Mouse (Mus musculus): ENCODE results near the gene Mrpl23. TPM values are rescaled to one million over a fixed set of nuclear protein-coding genes. Genes with fewer than 3 reads are reported as not detected.
A peak's percentile ranks its signal among the peaks of the same experiment; 100 is the strongest.

Gene Mrpl23
- polyA plus RNA-seq, 1 experiment, result 73.3 TPM

DNA sequence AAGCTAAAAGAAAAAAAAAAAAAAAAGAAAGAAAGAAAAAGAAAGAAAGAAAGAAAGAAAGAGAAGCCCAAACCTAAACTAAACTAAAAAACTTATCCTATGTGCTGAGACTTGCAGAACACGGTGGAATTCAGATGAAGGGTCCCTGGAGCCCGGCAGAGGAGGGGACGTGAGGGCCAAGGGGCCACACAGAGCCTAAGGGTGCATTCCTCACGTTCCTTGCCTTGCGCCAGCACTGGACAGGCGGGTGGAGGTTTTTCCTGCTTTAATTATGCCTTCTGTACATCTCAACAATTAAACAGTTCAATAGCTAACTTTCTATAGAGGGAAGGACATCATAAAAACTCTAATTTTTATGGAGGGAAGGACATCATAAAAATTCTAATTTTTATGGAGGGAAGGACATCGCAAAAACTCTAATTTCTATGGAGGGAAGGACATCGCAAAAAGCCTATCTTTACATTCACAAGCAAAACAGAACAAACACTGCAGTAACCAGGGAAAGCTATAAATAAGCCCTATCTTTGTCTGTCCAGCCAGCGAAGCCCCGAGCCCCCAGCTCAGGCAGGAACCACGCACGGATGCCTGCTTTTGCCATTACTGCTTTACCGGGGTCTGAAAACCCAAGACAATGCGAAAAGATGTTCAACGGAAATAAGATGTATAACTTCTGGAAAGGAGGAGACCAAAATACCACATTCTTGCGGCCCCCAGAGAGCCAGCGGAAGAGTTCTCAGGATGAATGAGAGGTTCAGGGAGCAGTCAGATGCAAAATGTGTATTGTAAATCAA is 9.1 kb upstream of the Mrpl23 start:
- no peaks in the 10 kb centered on the region for H3K79me2 ChIP-seq (ENCODE audit: control insufficient read depth, insufficient read depth)
- H3K27me3 ChIP-seq (ENCODE audit: control insufficient read depth, insufficient read depth, insufficient read length), result peaks cover 6% of the 10 kb centered on the region
- no peak overlapping the region for H3K4me3 ChIP-seq
- no peak overlapping the region for H3ac ChIP-seq (ENCODE audit: control insufficient read depth, insufficient read length)
- TF ChIP-seq MYOG (IDR thresholded peaks at IDR 0.05; ENCODE audit: control insufficient read depth in 1 of 3, insufficient read depth in 1 of 3, insufficient read length in 2 of 3, low read depth in 2 of 3) (no peak), POLR2A (IDR thresholded peaks at IDR 0.05; ENCODE audit: insufficient read length, low read depth) (no peak), USF1 (IDR thresholded peaks at IDR 0.05; ENCODE audit: low read depth) (no peak), SRF (IDR thresholded peaks at IDR 0.05; ENCODE audit: control insufficient read depth, insufficient read length, low read depth) (no peak), POLR2AphosphoS2 (IDR thresholded peaks at IDR 0.05; ENCODE audit: insufficient read length, low read depth) (no peak)
- no peaks in the 10 kb centered on the region for H3K36me3 ChIP-seq (ENCODE audit: control insufficient read depth, insufficient read depth)
- no peak overlapping the region for H3K4me2 ChIP-seq (ENCODE audit: low read depth)

DNA sequence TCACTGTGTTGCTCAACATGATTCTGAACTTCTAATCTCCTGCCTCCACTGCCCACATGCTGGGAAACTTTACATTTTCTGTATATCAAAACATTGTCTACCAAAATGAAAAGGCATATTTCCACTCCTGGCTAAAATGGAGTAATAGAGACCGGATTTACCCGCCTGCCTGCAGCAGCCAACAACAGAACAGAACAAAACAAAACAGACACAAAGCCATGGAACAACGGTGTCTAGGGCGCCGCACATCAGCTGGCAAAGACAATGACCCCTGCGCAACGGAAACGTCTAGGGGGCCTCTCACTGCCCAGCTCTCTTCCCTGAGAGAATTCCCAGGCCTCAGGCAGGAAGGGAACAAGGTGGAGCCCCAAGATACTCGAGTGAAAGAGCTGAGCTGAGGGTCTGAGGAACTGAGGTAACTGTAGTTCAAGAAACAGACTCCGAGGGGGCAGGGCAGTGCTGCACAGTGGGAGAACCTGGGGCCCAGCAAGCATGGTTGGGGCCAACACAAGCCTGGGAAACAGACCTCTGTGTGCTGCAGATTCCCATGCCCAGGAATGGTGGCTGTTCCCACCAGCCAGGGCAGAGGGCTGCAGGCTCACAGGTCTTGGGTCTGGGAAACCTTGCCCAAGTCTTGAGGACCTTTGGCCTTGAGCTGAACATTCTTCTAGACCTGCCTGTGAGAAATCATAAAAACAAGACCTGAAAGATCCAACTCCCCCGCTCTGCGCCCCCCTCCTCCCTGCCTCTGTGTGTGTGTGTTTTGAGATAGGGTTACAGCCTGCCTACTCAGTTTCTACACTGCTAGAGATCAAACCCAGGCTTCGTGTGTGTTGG is 6.9 kb upstream of the Mrpl23 start:
- H3ac ChIP-seq (ENCODE audit: control insufficient read depth, insufficient read length), result no peak overlapping the region

DNA sequence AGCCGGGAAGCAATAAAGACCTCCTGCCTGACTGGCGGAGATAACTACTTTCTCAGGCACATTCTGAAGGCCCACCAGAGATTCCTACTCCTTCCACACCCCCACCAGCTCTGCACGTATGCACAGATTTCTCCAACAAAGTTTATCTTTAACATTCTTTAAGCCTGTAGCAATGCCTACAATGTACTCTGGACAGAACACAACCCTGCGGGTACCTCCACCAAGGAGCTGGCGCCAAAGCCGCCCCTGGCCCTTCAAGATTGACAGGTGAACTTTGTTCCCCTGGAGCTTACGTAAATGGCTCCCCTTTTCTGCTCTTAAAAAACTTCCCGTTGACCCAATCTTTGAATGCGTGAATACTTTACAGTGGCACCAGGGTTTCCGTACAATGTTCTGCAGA is 3.1 kb upstream of the Mrpl23 start:
- Histone ChIP-seq H3K27me3 (ENCODE audit: control insufficient read depth, insufficient read depth, insufficient read length) (peaks cover 10% of the 10 kb centered on the region), H3K4me2 (ENCODE audit: low read depth) (no peak overlapping the region), H3K36me3 (ENCODE audit: control insufficient read depth, insufficient read depth) (no peaks in the 10 kb centered on the region), H3K4me3 (no peak overlapping the region), H3K79me2 (ENCODE audit: control insufficient read depth, insufficient read depth) (peaks cover 3% of the 10 kb centered on the region), H3ac (ENCODE audit: control insufficient read depth, insufficient read length) (no peak overlapping the region)
- TF ChIP-seq MYOD1 (IDR thresholded peaks at IDR 0.05; ENCODE audit: control insufficient read depth in 1 of 3, insufficient read length in 2 of 3, low read depth in 2 of 3) (no peak), MYOG (IDR thresholded peaks at IDR 0.05; ENCODE audit: control insufficient read depth in 1 of 3, insufficient read depth in 1 of 3, insufficient read length in 2 of 3, low read depth in 2 of 3) (no peak), POLR2AphosphoS2 (IDR thresholded peaks at IDR 0.05; ENCODE audit: insufficient read length, low read depth) (no peak), E2F4 (IDR thresholded peaks at IDR 0.05; ENCODE audit: insufficient read depth) (no peak), USF1 (IDR thresholded peaks at IDR 0.05; ENCODE audit: low read depth) (no peak), TCF12 (IDR thresholded peaks at IDR 0.05; ENCODE audit: insufficient read depth, poor library complexity, severe bottlenecking) (no peak), SRF (IDR thresholded peaks at IDR 0.05; ENCODE audit: control insufficient read depth, insufficient read length, low read depth) (no peak), CEBPB (IDR thresholded peaks at IDR 0.05; ENCODE audit: insufficient read depth, poor library complexity, severe bottlenecking) (no peak), POLR2A (IDR thresholded peaks at IDR 0.05; ENCODE audit: insufficient read length, low read depth) (no peak), REST (IDR thresholded peaks at IDR 0.05; ENCODE audit: insufficient read depth, insufficient read length) (no peak), TCF3 (IDR thresholded peaks at IDR 0.05; ENCODE audit: insufficient read length, low read depth) (no peak), MAX (IDR thresholded peaks at IDR 0.05; ENCODE audit: low read depth) (no peak)

More for the DNA sequence above, 6.9 kb upstream of the Mrpl23 start:
- Histone ChIP-seq H3K79me2 (ENCODE audit: control insufficient read depth, insufficient read depth) (no peaks in the 10 kb centered on the region), H3K4me3 (no peak overlapping the region), H3K27me3 (ENCODE audit: control insufficient read depth, insufficient read depth, insufficient read length) (peaks cover 10% of the 10 kb centered on the region), H3K4me2 (ENCODE audit: low read depth) (no peak overlapping the region), H3K36me3 (ENCODE audit: control insufficient read depth, insufficient read depth) (no peaks in the 10 kb centered on the region)
- no peak for TF ChIP-seq MYOD1 (IDR thresholded peaks at IDR 0.05; ENCODE audit: control insufficient read depth in 1 of 3, insufficient read length in 2 of 3, low read depth in 2 of 3)
- no peak for TF ChIP-seq POLR2AphosphoS2 (IDR thresholded peaks at IDR 0.05; ENCODE audit: insufficient read length, low read depth)
- no peak for TF ChIP-seq E2F4 (IDR thresholded peaks at IDR 0.05; ENCODE audit: insufficient read depth)
- no peak for TF ChIP-seq TCF12 (IDR thresholded peaks at IDR 0.05; ENCODE audit: insufficient read depth, poor library complexity, severe bottlenecking)
- no peak for TF ChIP-seq MAX (IDR thresholded peaks at IDR 0.05; ENCODE audit: low read depth)
- no peak for TF ChIP-seq SRF (IDR thresholded peaks at IDR 0.05; ENCODE audit: control insufficient read depth, insufficient read length, low read depth)
- no peak for TF ChIP-seq CEBPB (IDR thresholded peaks at IDR 0.05; ENCODE audit: insufficient read depth, poor library complexity, severe bottlenecking)
- TF ChIP-seq USF1 (IDR thresholded peaks at IDR 0.05; ENCODE audit: low read depth), result no peak
- TF ChIP-seq REST (IDR thresholded peaks at IDR 0.05; ENCODE audit: insufficient read depth, insufficient read length), result no peak
- no peak for TF ChIP-seq MYOG (IDR thresholded peaks at IDR 0.05; ENCODE audit: control insufficient read depth in 1 of 3, insufficient read depth in 1 of 3, insufficient read length in 2 of 3, low read depth in 2 of 3)

DNA sequence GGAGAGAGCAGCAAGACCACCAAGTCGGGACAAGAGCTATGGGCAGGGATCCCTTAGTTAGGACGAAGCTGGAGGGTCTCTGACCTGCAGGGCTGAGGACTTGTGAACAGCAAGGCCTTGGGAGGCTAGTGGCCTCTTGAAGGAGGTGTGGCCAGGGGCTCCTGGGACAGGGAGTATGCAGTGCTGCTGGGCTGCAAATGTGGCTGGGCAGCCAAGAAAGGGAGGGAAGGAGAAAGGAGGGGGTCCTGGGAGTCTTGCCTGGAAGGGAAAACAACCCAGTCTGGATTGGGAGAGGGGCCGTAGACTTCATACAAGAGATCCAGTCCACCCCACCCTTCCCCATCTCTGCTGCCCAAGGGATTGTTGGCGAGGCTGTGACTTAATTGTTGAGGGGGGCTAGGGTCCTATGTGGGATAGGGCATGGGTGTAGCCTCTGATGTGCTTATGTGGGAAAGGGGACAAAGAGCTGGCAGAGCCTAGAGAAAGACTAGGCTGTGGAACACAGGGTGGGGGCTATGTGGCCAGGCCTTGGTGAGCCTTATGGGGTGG is 439 bp upstream of the Mrpl23 start:
- H3K4me2 ChIP-seq (ENCODE audit: low read depth), result peak overlapping the region; percentile 63
- H3ac ChIP-seq (ENCODE audit: control insufficient read depth, insufficient read length), result no peak overlapping the region
- peak overlapping the region; percentile 58 for H3K4me3 ChIP-seq
- no peak for TF ChIP-seq TCF3 (IDR thresholded peaks at IDR 0.05; ENCODE audit: insufficient read length, low read depth)
- TF ChIP-seq MYOG (IDR thresholded peaks at IDR 0.05; ENCODE audit: control insufficient read depth in 1 of 3, insufficient read depth in 1 of 3, insufficient read length in 2 of 3, low read depth in 2 of 3), result no peak
- no peak for TF ChIP-seq E2F4 (IDR thresholded peaks at IDR 0.05; ENCODE audit: insufficient read depth)
- no peak for TF ChIP-seq MYOD1 (IDR thresholded peaks at IDR 0.05; ENCODE audit: control insufficient read depth in 1 of 3, insufficient read length in 2 of 3, low read depth in 2 of 3)
- no peak for TF ChIP-seq USF1 (IDR thresholded peaks at IDR 0.05; ENCODE audit: low read depth)
- TF ChIP-seq SRF (IDR thresholded peaks at IDR 0.05; ENCODE audit: control insufficient read depth, insufficient read length, low read depth), result no peak
- no peak for TF ChIP-seq REST (IDR thresholded peaks at IDR 0.05; ENCODE audit: insufficient read depth, insufficient read length)
- no peak for TF ChIP-seq MAX (IDR thresholded peaks at IDR 0.05; ENCODE audit: low read depth)
- TF ChIP-seq TCF12 (IDR thresholded peaks at IDR 0.05; ENCODE audit: insufficient read depth, poor library complexity, severe bottlenecking), result no peak
- TF ChIP-seq POLR2AphosphoS2 (IDR thresholded peaks at IDR 0.05; ENCODE audit: insufficient read length, low read depth), result no peak
- no peak for TF ChIP-seq CEBPB (IDR thresholded peaks at IDR 0.05; ENCODE audit: insufficient read depth, poor library complexity, severe bottlenecking)
- no peak for TF ChIP-seq POLR2A (IDR thresholded peaks at IDR 0.05; ENCODE audit: insufficient read length, low read depth)
- peaks cover 5% of the 10 kb centered on the region for H3K27me3 ChIP-seq (ENCODE audit: control insufficient read depth, insufficient read depth, insufficient read length)
- peaks cover 3% of the 10 kb centered on the region for H3K36me3 ChIP-seq (ENCODE audit: control insufficient read depth, insufficient read depth)
- H3K79me2 ChIP-seq (ENCODE audit: control insufficient read depth, insufficient read depth), result peaks cover 3% of the 10 kb centered on the region
